11 mouse cellular contexts compared by ENCODE assay signal in genomic region chr17:83238123-83239058, GRCm38 (mm10). TPM values are rescaled to one million over a fixed set of nuclear protein-coding genes. Genes with fewer than 3 reads are reported as not detected.
A peak's percentile ranks its signal among the peaks of the same experiment; 100 is the strongest.
DNase-seq lines count a peak whose midpoint lies in the region; ATAC-seq lines count a peak whose summit lies in the region.
"Had no signal": no experiment of that assay in that cellular context is flagged by ENCODE, and none has a peak within 500 bp of the region (broad histone marks: within the 10 kb centered on the region; RNA-seq: fewer than 3 reads in every experiment).

No protein-coding gene starts in this region.

- peak; percentile 70; the same call in 1 of the 2 replicates for ATAC-seq in limb, embryonic 11.5 days (ENCODE audit: insufficient number of reproducible peaks, low FRiP score, low TSS enrichment, low read depth)
- ATAC-seq in hindbrain, embryonic 13.5 days (ENCODE audit: low FRiP score): peak; percentile 77
- peak; percentile 39; the same call in 1 of the 2 replicates for ATAC-seq in midbrain, embryonic 16.5 days

- no peaks in the 10 kb centered on the region for H3K9me3 ChIP-seq in limb, embryonic 11.5 days (ENCODE audit: control insufficient read depth, low read length)
- no peaks in the 10 kb centered on the region for H3K9me3 ChIP-seq in limb, embryonic 10.5 days (replicated peaks)
- H3K9me3 ChIP-seq in hindbrain, embryonic 13.5 days: no peaks in the 10 kb centered on the region
- H3K9me3 ChIP-seq in midbrain, embryonic 16.5 days (replicated peaks; ENCODE audit: control insufficient read depth, low read length, poor library complexity, severe bottlenecking): no peaks in the 10 kb centered on the region

- H3K9ac ChIP-seq in limb, embryonic 11.5 days (ENCODE audit: low read length): no peak overlapping the region
- no peak overlapping the region for H3K9ac ChIP-seq in hindbrain, embryonic 13.5 days
- no peak overlapping the region for H3K9ac ChIP-seq in midbrain, embryonic 16.5 days (ENCODE audit: low read depth, low read length)

- no peak overlapping the region for H3K4me2 ChIP-seq in limb, embryonic 11.5 days (ENCODE audit: low read depth, severe bottlenecking)
- H3K4me2 ChIP-seq in hindbrain, embryonic 13.5 days: no peak overlapping the region
- no peak overlapping the region for H3K4me2 ChIP-seq in midbrain, embryonic 16.5 days (ENCODE audit: low read length)

- H3K4me1 ChIP-seq in limb, embryonic 11.5 days (ENCODE audit: control insufficient read depth, insufficient read depth, low read length): no peaks in the 10 kb centered on the region
- H3K4me1 ChIP-seq in limb, embryonic 10.5 days: peaks cover 16% of the 10 kb centered on the region
- H3K4me1 ChIP-seq in hindbrain, embryonic 13.5 days (replicated peaks): peaks cover 15% of the 10 kb centered on the region
- no peaks in the 10 kb centered on the region for H3K4me1 ChIP-seq in midbrain, embryonic 16.5 days (ENCODE audit: control insufficient read depth, insufficient read depth, low read length)

- no peaks in the 10 kb centered on the region for H3K36me3 ChIP-seq in limb, embryonic 11.5 days (ENCODE audit: control insufficient read depth, insufficient read depth, low read length)
- no peaks in the 10 kb centered on the region for H3K36me3 ChIP-seq in limb, embryonic 10.5 days
- no peaks in the 10 kb centered on the region for H3K36me3 ChIP-seq in hindbrain, embryonic 13.5 days
- no peaks in the 10 kb centered on the region for H3K36me3 ChIP-seq in midbrain, embryonic 16.5 days (ENCODE audit: control insufficient read depth, insufficient read depth, low read length)

- H3K27ac ChIP-seq in limb, embryonic 11.5 days (replicated peaks; ENCODE audit: low read depth, low read length): no peak overlapping the region
- no peak overlapping the region for H3K27ac ChIP-seq in limb, embryonic 10.5 days
- H3K27ac ChIP-seq in hindbrain, embryonic 13.5 days: no peak overlapping the region
- no peak overlapping the region for H3K27ac ChIP-seq in midbrain, embryonic 16.5 days (ENCODE audit: low read length)
- H3K27ac ChIP-seq: macrophage had no signal

- DNase-seq in cerebellum, postnatal 10 days: peak; percentile 56 to 65
- DNase-seq in cerebellum, postnatal 36 days: no peak
- DNase-seq in limb, embryonic 11.5 days (ENCODE audit: low spot score): peak; percentile 24
- DNase-seq in limb, embryonic 10.5 days (ENCODE audit: low spot score): no peak
- DNase-seq in testis, postnatal 10 days (ENCODE audit: low spot score): no peak
- DNase-seq in layer of hippocampus, postnatal 36 days: no peak
- DNase-seq: thymus, adult 18-20 months had no signal

- peaks cover 8% of the 10 kb centered on the region; the same call in 1 of the 2 replicates for H3K27me3 ChIP-seq in limb, embryonic 11.5 days (ENCODE audit: control insufficient read depth, insufficient read depth, low read length)
- peaks cover 81% of the 10 kb centered on the region for H3K27me3 ChIP-seq in limb, embryonic 10.5 days (ENCODE audit: low read depth, poor library complexity, severe bottlenecking)
- no peaks in the 10 kb centered on the region for H3K27me3 ChIP-seq in hindbrain, embryonic 13.5 days
- peaks cover 17% of the 10 kb centered on the region for H3K27me3 ChIP-seq in midbrain, embryonic 16.5 days (ENCODE audit: control insufficient read depth, insufficient read depth, low read depth, low read length)

- whole genome bisulfite sequencing in limb, embryonic 11.5 days: 65% methylated on average over 16 of the region's 16 CpGs
- 71% methylated on average over 16 of the region's 16 CpGs for WGBS in limb, embryonic 10.5 days
- WGBS in hindbrain, embryonic 13.5 days: 67% methylated on average over 16 of the region's 16 CpGs
- 77% methylated on average over 16 of the region's 16 CpGs for WGBS in midbrain, embryonic 16.5 days

- H3K4me3 ChIP-seq in limb, embryonic 11.5 days (ENCODE audit: low read depth, low read length): no peak overlapping the region
- no peak overlapping the region for H3K4me3 ChIP-seq in limb, embryonic 10.5 days
- H3K4me3 ChIP-seq in hindbrain, embryonic 13.5 days: no peak overlapping the region
- H3K4me3 ChIP-seq in midbrain, embryonic 16.5 days (ENCODE audit: low read depth, low read length): no peak overlapping the region

RNA-seq across cellular contexts. Expression of gene Pkdcc, which starts 23.3 kb away (rescaled TPM):
- polyA plus RNA-seq in limb, embryonic 11.5 days (2014; fragmentation: Nextera tagmentation; extraction: Ambion mirVana): 21.8 and 22.6 TPM in 2 replicates
- polyA plus RNA-seq in limb, embryonic 10.5 days (2016; fragmentation: Nextera tagmentation; extraction: Ambion mirVana): 32.4 and 34.8 TPM in 2 replicates
- 4.4 and 5.7 TPM in 2 replicates for polyA plus RNA-seq in hindbrain, embryonic 13.5 days (2015; fragmentation: Nextera tagmentation; extraction: Ambion mirVana)
- polyA plus RNA-seq in midbrain, embryonic 16.5 days (2015; fragmentation: Nextera tagmentation; extraction: Ambion mirVana): 3.9 and 4.3 TPM in 2 replicates
- total RNA-seq in layer of hippocampus, postnatal 36 days (2021): 10 to 100 TPM; 16.4 to 18.9 TPM
- total RNA-seq: common myeloid progenitor, adult 5-6 weeks had no signal

Comparison
In these comparisons a context has a peak if more than half of its experiments do, and no peak if none do; other contexts are left out.
1. DNase-seq: peak in cerebellum, postnatal 10 days (2 of 2) and limb, embryonic 11.5 days (single experiment); none in cerebellum, postnatal 36 days (0 of 2), limb, embryonic 10.5 days (single experiment), testis, postnatal 10 days (single experiment) and layer of hippocampus, postnatal 36 days (0 of 2).
2. Peak in every context shown above with its lines, with median percentiles within 50 percentile points of each other: ATAC-seq.